Mouse (Mus musculus): ENCODE data around the gene Vps25. TPM values are rescaled to one million over a fixed set of nuclear protein-coding genes. Genes with fewer than 3 reads are reported as not detected.

Vps25 gene
- polyA plus RNA-seq, 1 experiment from 2014 or later: 90.4 TPM

- ATAC-seq (ENCODE audit: low FRiP score): no peak
- no peak overlapping the region for H3K4me3 ChIP-seq (replicated peaks)
- 13% methylated on average over 5 of the region's 5 CpGs for WGBS
- H3K27ac ChIP-seq: 0 out of 2 replicates have a peak overlapping the region, but pooled peaks have one; percentile 25
- H3K9ac ChIP-seq: no peak overlapping the region
- H3K9me3 ChIP-seq: no peaks in the 10 kb centered on the region
- peaks cover 28% of the 10 kb centered on the region for H3K4me1 ChIP-seq
- H3K4me2 ChIP-seq: no peak overlapping the region
- no peaks in the 10 kb centered on the region for H3K36me3 ChIP-seq (replicated peaks)
- H3K27me3 ChIP-seq: peaks cover 15% of the 10 kb centered on the region
These were observed 23.0 kb upstream of the Vps25 start for GRCm38 (mm10) chr11:101230526-101230925.

GRCm38 (mm10) chr11:101230991-101231871 is 22.3 kb upstream of the Vps25 start:
- 13% methylated on average over 18 of the region's 18 CpGs for WGBS
- H3K27me3 ChIP-seq: peaks cover 15% of the 10 kb centered on the region
- H3K9ac ChIP-seq: no peak overlapping the region
- H3K9me3 ChIP-seq: no peaks in the 10 kb centered on the region
- H3K27ac ChIP-seq: 0 out of 2 replicates have a peak overlapping the region, but pooled peaks have one; percentile 25
- no peak overlapping the region for H3K4me3 ChIP-seq (replicated peaks)
- ATAC-seq (ENCODE audit: low FRiP score): no peak
- H3K4me2 ChIP-seq: peak overlapping the region; percentile 8; the same call in 1 of the 2 replicates
- H3K4me1 ChIP-seq: peaks cover 23% of the 10 kb centered on the region
- H3K36me3 ChIP-seq (replicated peaks): no peaks in the 10 kb centered on the region

- 62% methylated on average over 6 of the region's 6 CpGs for WGBS
- no peaks in the 10 kb centered on the region for H3K36me3 ChIP-seq (replicated peaks)
- no peak overlapping the region for H3K9ac ChIP-seq
- H3K4me3 ChIP-seq (replicated peaks): no peak overlapping the region
- H3K9me3 ChIP-seq: no peaks in the 10 kb centered on the region
- no peak overlapping the region for H3K27ac ChIP-seq
- H3K27me3 ChIP-seq: peaks cover 15% of the 10 kb centered on the region
- ATAC-seq (ENCODE audit: low FRiP score): no peak
- H3K4me1 ChIP-seq: peaks cover 20% of the 10 kb centered on the region
- no peak overlapping the region for H3K4me2 ChIP-seq
These were observed 21.3 kb upstream of the Vps25 start for GRCm38 (mm10) chr11:101232010-101232839.

GRCm38 (mm10) chr11:101233240-101233639 is 20.3 kb upstream of the Vps25 start:
- Histone ChIP-seq H3K27me3 (peaks cover 6% of the 10 kb centered on the region), H3K9me3 (no peaks in the 10 kb centered on the region), H3K9ac (no peak overlapping the region), H3K4me3 (replicated peaks) (no peak overlapping the region), H3K4me2 (no peak overlapping the region), H3K27ac (no peak overlapping the region), H3K4me1 (peaks cover 20% of the 10 kb centered on the region), H3K36me3 (replicated peaks) (no peaks in the 10 kb centered on the region)
- WGBS: 97% methylated on average over 1 of the region's 1 CpGs
- no peak for ATAC-seq (ENCODE audit: low FRiP score)

- no peak for ATAC-seq (ENCODE audit: low FRiP score)
- no peak overlapping the region for H3K27ac ChIP-seq
- H3K4me3 ChIP-seq (replicated peaks): no peak overlapping the region
- no peaks in the 10 kb centered on the region for H3K9me3 ChIP-seq
- H3K9ac ChIP-seq: no peak overlapping the region
- H3K27me3 ChIP-seq: peaks cover 6% of the 10 kb centered on the region
- peaks cover 20% of the 10 kb centered on the region for H3K4me1 ChIP-seq
- no peak overlapping the region for H3K4me2 ChIP-seq
- H3K36me3 ChIP-seq (replicated peaks): no peaks in the 10 kb centered on the region
These were observed 19.4 kb upstream of the Vps25 start for GRCm38 (mm10) chr11:101234124-101234523.

GRCm38 (mm10) chr11:101235429-101235828 is 18.1 kb upstream of the Vps25 start:
- H3K4me2 ChIP-seq: no peak overlapping the region
- peaks cover 12% of the 10 kb centered on the region for H3K4me1 ChIP-seq
- H3K27me3 ChIP-seq: peaks cover 6% of the 10 kb centered on the region; the same call in 1 of the 2 replicates
- H3K36me3 ChIP-seq (replicated peaks): no peaks in the 10 kb centered on the region
- H3K4me3 ChIP-seq (replicated peaks): no peak overlapping the region
- no peak overlapping the region for H3K27ac ChIP-seq
- H3K9ac ChIP-seq: no peak overlapping the region
- ATAC-seq (ENCODE audit: low FRiP score): no peak
- H3K9me3 ChIP-seq: no peaks in the 10 kb centered on the region

- WGBS: 92% methylated on average over 5 of the region's 5 CpGs
- Histone ChIP-seq H3K9ac (no peak overlapping the region), H3K36me3 (replicated peaks) (no peaks in the 10 kb centered on the region), H3K27ac (no peak overlapping the region), H3K9me3 (no peaks in the 10 kb centered on the region), H3K27me3 (no peaks in the 10 kb centered on the region), H3K4me1 (no peaks in the 10 kb centered on the region), H3K4me2 (no peak overlapping the region), H3K4me3 (replicated peaks) (no peak overlapping the region)
- no peak for ATAC-seq (ENCODE audit: low FRiP score)
These were observed 16.7 kb upstream of the Vps25 start for GRCm38 (mm10) chr11:101236782-101237181.

GRCm38 (mm10) chr11:101238071-101238647 is 15.3 kb upstream of the Vps25 start:
- Histone ChIP-seq H3K9me3 (no peaks in the 10 kb centered on the region), H3K27ac (no peak overlapping the region), H3K4me2 (no peak overlapping the region), H3K27me3 (0 out of 2 replicates have a peak, but pooled peaks cover 5% of the 10 kb centered on the region), H3K4me3 (replicated peaks) (no peak overlapping the region), H3K9ac (no peak overlapping the region), H3K4me1 (no peaks in the 10 kb centered on the region), H3K36me3 (replicated peaks) (no peaks in the 10 kb centered on the region)
- WGBS: 57% methylated on average over 5 of the region's 5 CpGs
- ATAC-seq (ENCODE audit: low FRiP score): no peak

- Histone ChIP-seq H3K4me3 (replicated peaks) (no peak overlapping the region), H3K27me3 (peaks cover 52% of the 10 kb centered on the region), H3K27ac (no peak overlapping the region), H3K9ac (no peak overlapping the region), H3K36me3 (replicated peaks) (no peaks in the 10 kb centered on the region), H3K4me2 (no peak overlapping the region), H3K4me1 (peaks cover 18% of the 10 kb centered on the region), H3K9me3 (no peaks in the 10 kb centered on the region)
- 42% methylated on average over 4 of the region's 4 CpGs for WGBS
- no peak for ATAC-seq (ENCODE audit: low FRiP score)
These were observed 8.4 kb upstream of the Vps25 start for GRCm38 (mm10) chr11:101245071-101245470.

GRCm38 (mm10) chr11:101245855-101246701 is 7.4 kb upstream of the Vps25 start, which contains the start of gene Ramp2:
TSS of gene Ramp2 (plus strand) at chr11:101246028.
- Histone ChIP-seq H3K27ac (0 out of 2 replicates have a peak within 1 kb of the TSS, but pooled peaks have one; percentile 20), H3K36me3 (replicated peaks) (no peaks in the 10 kb centered on the region)

GRCm38 (mm10) chr11:101246702-101247012 is 6.8 kb upstream of the Vps25 start:
- peak; percentile 39; the same call in 1 of the 2 replicates for ATAC-seq (ENCODE audit: low FRiP score)
- WGBS: 6% methylated on average over 7 of the region's 7 CpGs
- Histone ChIP-seq H3K4me3 (replicated peaks) (peak overlapping the region; percentile 61), H3K27me3 (peaks cover 52% of the 10 kb centered on the region), H3K4me1 (peaks cover 18% of the 10 kb centered on the region), H3K36me3 (replicated peaks) (no peaks in the 10 kb centered on the region), H3K9ac (peak overlapping the region; percentile 76), H3K27ac (0 out of 2 replicates have a peak overlapping the region, but pooled peaks have one; percentile 20), H3K4me2 (peak overlapping the region; percentile 98), H3K9me3 (no peaks in the 10 kb centered on the region)

More at GRCm38 (mm10) chr11:101245855-101246701, 7.4 kb upstream of the Vps25 start, which contains the start of gene Ramp2:
- Histone ChIP-seq H3K4me2 (peak within 1 kb of the TSS; percentile 98), H3K4me3 (replicated peaks) (peak within 1 kb of the TSS; percentile 61), H3K4me1 (peaks cover 18% of the 10 kb centered on the region), H3K27me3 (peaks cover 52% of the 10 kb centered on the region), H3K9ac (peak within 1 kb of the TSS; percentile 76), H3K9me3 (no peaks in the 10 kb centered on the region)
- under 1% methylated on average over 62 of the region's 63 CpGs for WGBS
- ATAC-seq (ENCODE audit: low FRiP score): peak; percentile 60

All from forebrain, embryonic 12.5 days (tissue).